Mouse (Mus musculus) cerebellum, adult 2 months (tissue): ENCODE results near the gene Abcc9. TPM values are rescaled to one million over a fixed set of nuclear protein-coding genes. Genes with fewer than 3 reads are reported as not detected.

Experiments used
- DNase-seq, 2 experiments: peaks; one replicate each; pipeline ENCODE4 v3.0.0; 2021
- H3K27ac ChIP-seq: fragments of 200-500 bp; 2 replicates; pipeline ENCODE4 v1.5.1; 2012; ENCODE audit warnings: low read length, control low read depth, inconsistent platforms; ENCODE audit not compliant: insufficient read depth
- H3K27me3 ChIP-seq: fragments of 200-500 bp; 2 replicates; pipeline ENCODE4 v1.6.1; 2012; ENCODE audit warnings: inconsistent platforms, mild to moderate bottlenecking, low read length, moderate library complexity; ENCODE audit not compliant: control insufficient read depth, insufficient read depth
- H3K4me1 ChIP-seq: fragments of 200-500 bp; 2 replicates; pipeline ENCODE4 v1.6.1; 2011; ENCODE audit warnings: low read length; ENCODE audit not compliant: control insufficient read depth, insufficient read depth
- H3K4me3 ChIP-seq: fragments of 200-500 bp; replicated peaks from 2 replicates; pipeline ENCODE3; 2011; ENCODE audit warnings: mild to moderate bottlenecking, low read depth, low read length, control low read depth; ENCODE audit not compliant: insufficient read depth
- CTCF ChIP-seq: fragments of 200-500 bp; IDR thresholded peaks from 2 replicates; pipeline ENCODE4 v1.5.1; 2011; ENCODE audit warnings: low read depth, mild to moderate bottlenecking, control low read depth, low read length, moderate library complexity, borderline replicate concordance; ENCODE audit not compliant: insufficient read depth
- POLR2A ChIP-seq: fragments of 200-500 bp; IDR thresholded peaks from 2 replicates; pipeline ENCODE4 v1.6.1; 2011; ENCODE audit warnings: low read length, control low read depth, borderline replicate concordance; ENCODE audit not compliant: insufficient read depth
- WGBS: fragments of 180-500 bp; shearing (Covaris S2); methylation state at CpG from one replicate; pipeline ENCODE4 v1.1.7; 2018; 5-methylcytosine and 5-hydroxymethylcytosine counted together
- polyA plus RNA-seq: library from polyadenylated mRNA; depleted of rRNA; stranded (reverse); fragments of >200 nt; gene quantifications from 2 replicates; pipeline ENCODE4 v1.2.3, GENCODE M21; 2012; rRNA removed

Gene Abcc9
- polyA plus RNA-seq, 1 experiment: 3.6 TPM

DNA sequence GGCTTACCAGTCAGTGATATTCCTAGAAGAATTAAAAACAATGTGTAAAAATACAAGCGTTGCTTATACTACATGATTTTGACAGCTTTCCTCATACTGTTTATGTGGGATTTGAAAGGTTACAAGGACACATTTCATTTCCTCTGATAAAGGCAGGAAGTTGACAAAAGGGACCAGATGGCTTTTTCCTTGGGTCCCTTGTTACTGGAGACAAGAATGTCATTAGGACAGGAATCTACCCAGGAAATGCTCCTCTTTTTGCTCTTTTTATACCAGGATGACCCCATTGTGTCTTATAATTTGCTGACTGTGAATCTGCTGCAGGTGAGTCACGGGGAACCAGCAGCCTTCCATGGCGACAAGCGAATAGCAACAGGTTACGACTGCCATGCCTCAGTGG, 162.0 kb downstream of the Abcc9 start:
- no peak for DNase-seq
- no peak overlapping the region for H3K27ac ChIP-seq

DNA sequence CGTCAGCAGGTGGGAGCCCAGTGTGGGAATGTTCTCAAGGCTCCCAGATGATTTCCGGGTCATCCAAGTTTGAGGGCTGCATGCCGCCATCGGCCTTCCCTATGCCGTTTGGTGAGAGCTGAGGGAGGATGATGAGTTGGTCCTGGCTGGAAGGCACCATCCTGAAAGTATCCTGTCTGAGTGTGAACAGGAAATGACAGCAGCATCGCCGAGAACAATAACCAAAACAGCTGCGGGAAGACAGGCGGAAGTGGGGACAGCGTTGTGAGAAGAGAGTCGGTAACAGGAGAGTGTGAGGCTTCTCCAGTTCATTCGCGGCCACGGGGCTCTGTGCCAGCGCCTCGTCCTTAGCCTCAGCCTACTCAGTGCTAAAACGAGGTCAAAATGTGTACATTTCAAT, 163.6 kb downstream of the Abcc9 start:
- WGBS: 64% methylated on average over 17 of the region's 17 CpGs

More for the DNA sequence above, 162.0 kb downstream of the Abcc9 start:
- H3K4me3 ChIP-seq: no peak overlapping the region
- TF ChIP-seq POLR2A (no peak), CTCF (no peak)
- WGBS: 87% methylated on average over 5 of the region's 5 CpGs
- no peaks in the 10 kb centered on the region for H3K4me1 ChIP-seq
- H3K27me3 ChIP-seq: no peaks in the 10 kb centered on the region

More for the DNA sequence above, 163.6 kb downstream of the Abcc9 start:
- H3K4me1 ChIP-seq: no peaks in the 10 kb centered on the region
- no peak overlapping the region for H3K27ac ChIP-seq
- H3K4me3 ChIP-seq: no peak overlapping the region
- no peak for DNase-seq
- no peak for TF ChIP-seq POLR2A
- no peak for TF ChIP-seq CTCF
- H3K27me3 ChIP-seq: no peaks in the 10 kb centered on the region

Other genes starting within 250 kb of the Abcc9 start
- gene Gys2, start 229.2 kb downstream of the Abcc9 start, polyA plus RNA-seq: 0.05 and 0.08 TPM in 2 replicates
- gene Ldhb, start 194.4 kb downstream of the Abcc9 start, polyA plus RNA-seq: 1,547 and 1,570 TPM in 2 replicates
- 5.8 and 6.1 TPM in 2 replicates for gene Kcnj8, start 130.7 kb downstream of the Abcc9 start, polyA plus RNA-seq
- 84.3 and 90.4 TPM in 2 replicates for gene Cmas, start 54.4 kb upstream of the Abcc9 start, polyA plus RNA-seq
- gene Sult6b2, start 102.2 kb upstream of the Abcc9 start, polyA plus RNA-seq: 0.38 and 0.44 TPM in 2 replicates